Mouse (Mus musculus) Patski (cell line): ENCODE results near the gene Tigd3. TPM values are rescaled to one million over a fixed set of nuclear protein-coding genes. Genes with fewer than 3 reads are reported as not detected.
"Not testable (repeated sequence)": the region's sequence is repeated elsewhere in the genome, so short reads cannot be mapped to it uniquely, and the experiment has no call there.

Experiments
- ATAC-seq: fragments of 100-300 bp; one replicate; pipeline ENCODE4 v1.8.0; 2021
- CTCF ChIA-PET: fragments of 350-600 bp; sonication (Branson Sonifier 250); formaldehyde crosslinking; loops from one replicate; lab custom pipeline; 2022; ENCODE audit warnings: inconsistent platforms; lab: Charles Lee
- POLR2A ChIA-PET: fragments of 350-600 bp; sonication (Branson Sonifier 250); formaldehyde crosslinking; loops from one replicate; lab custom pipeline; 2022; ENCODE audit warnings: antibody characterized with exemption, inconsistent platforms; lab: Charles Lee
- DNase-seq: peaks from one replicate; pipeline ENCODE4 v3.0.0-alpha.2; 2011; ENCODE audit warnings: low read depth, low spot score
- H3K27me3 ChIP-seq: fragments of 371-371 bp; one replicate; pipeline ENCODE4 v1.5.1; 2021
- CTCF ChIP-seq: fragments of 100-300 bp; IDR thresholded peaks from one replicate; pipeline ENCODE4 v1.5.1; 2021
- in situ Hi-C: fragments of 300-500 bp; cut with MboI; formaldehyde crosslinking; loops from 3 replicates; pipeline ENCODE4 v1.11.1; 2018; ENCODE audit warnings: low pct_unique_long_range_greater_than_20kb, mixed read lengths
- polyA plus RNA-seq: library from polyadenylated mRNA; unstranded; gene quantifications from one replicate; pipeline ENCODE4 v1.2.3, GENCODE M21; 2021

Gene Tigd3
- polyA plus RNA-seq, 1 experiment from 2014 or later = 1.2 TPM

GRCm38 (mm10) chr19:5893282-5894001 lies 507 bp downstream of the Tigd3 start:
- TF ChIP-seq CTCF = no peak
- H3K27me3 ChIP-seq = no peaks in the 10 kb centered on the region
- ATAC-seq (no peak), DNase-seq (no peak)
- in situ Hi-C loops = no loop called here
- POLR2A ChIA-PET = interaction anchor here (0.8 to 1.3 kb wide), 3 partner anchors 9 to 19 kb away, joined by 3 to 5 read pairs (median 4); partner anchors contain the start of gene Dpf2
- CTCF ChIA-PET = interaction anchor here (0.7 to 0.8 kb wide), 2 partner anchors 106 kb away, joined by 3 to 4 read pairs; no protein-coding TSS in a partner anchor

- CTCF ChIA-PET = interaction anchor here (1.6 kb wide), 1 partner anchor 106 kb away, joined by 7 read pairs; no protein-coding TSS in a partner anchor
- in situ Hi-C loops = no loop called here
Measured at GRCm38 (mm10) chr19:5892735-5893134, 1.2 kb downstream of the Tigd3 start.

GRCm38 (mm10) chr19:5892262-5892661 lies 1.7 kb downstream of the Tigd3 start:
- no peaks in the 10 kb centered on the region for H3K27me3 ChIP-seq
- in situ Hi-C loops = no loop called here
- ChIA-PET POLR2A (interaction anchor here (1.3 kb wide), 1 partner anchor 11 kb away, joined by 4 read pairs; no protein-coding TSS in a partner anchor), CTCF (interaction anchor here (1.6 kb wide), 1 partner anchor 105 kb away, joined by 7 read pairs; no protein-coding TSS in a partner anchor)
- DNase-seq = no peak
- TF ChIP-seq CTCF = no peak
- no peak for ATAC-seq

More at GRCm38 (mm10) chr19:5892735-5893134, 1.2 kb downstream of the Tigd3 start:
- POLR2A ChIA-PET = interaction anchor here (1.3 kb wide), 1 partner anchor 10 kb away, joined by 4 read pairs; no protein-coding TSS in a partner anchor
- no peaks in the 10 kb centered on the region for H3K27me3 ChIP-seq
- ATAC-seq (no peak), DNase-seq (no peak)
- no peak for TF ChIP-seq CTCF

GRCm38 (mm10) chr19:5891521-5892258 lies 2.3 kb downstream of the Tigd3 start:
- ChIA-PET POLR2A (no interaction called here), CTCF (interaction anchor here (1.0 to 1.6 kb wide), 2 partner anchors 9 to 105 kb away, joined by 3 to 7 read pairs; no protein-coding TSS in a partner anchor)
- TF ChIP-seq CTCF = no peak
- in situ Hi-C loops = no loop called here
- no peaks in the 10 kb centered on the region for H3K27me3 ChIP-seq
- DNase-seq (no peak), ATAC-seq (no peak)

GRCm38 (mm10) chr19:5889211-5889610 lies 4.7 kb downstream of the Tigd3 start:
- in situ Hi-C loops = loop anchor here (5.0 kb wide), 1 partner anchor 177 kb away; no protein-coding TSS in a partner anchor
- ChIA-PET CTCF (interaction anchor here (1.3 to 2.1 kb wide), 3 partner anchors 96 to 177 kb away, joined by 3 to 13 read pairs (median 5); no protein-coding TSS in a partner anchor), POLR2A (no interaction called here)
- ATAC-seq (no peak), DNase-seq (no peak)
- no peak for TF ChIP-seq CTCF
- H3K27me3 ChIP-seq = no peaks in the 10 kb centered on the region

GRCm38 (mm10) chr19:5887234-5887815 lies 6.6 kb downstream of the Tigd3 start:
- in situ Hi-C loops = loop anchor here (5.0 kb wide), 1 partner anchor 175 kb away; no protein-coding TSS in a partner anchor
- CTCF ChIA-PET = interaction anchor here (1.0 to 5.5 kb wide), 3 partner anchors 13 to 100 kb away, joined by 3 to 58 read pairs (median 3); no protein-coding TSS in a partner anchor
- no peak for TF ChIP-seq CTCF
- ATAC-seq (no peak), DNase-seq (no peak)
- POLR2A ChIA-PET = interaction anchor here (0.7 kb wide), 1 partner anchor 163 kb away, joined by 4 read pairs; no protein-coding TSS in a partner anchor
- no peaks in the 10 kb centered on the region for H3K27me3 ChIP-seq

GRCm38 (mm10) chr19:5885838-5886237 lies 8.1 kb downstream of the Tigd3 start:
- ATAC-seq = no peak
- POLR2A ChIA-PET = interaction anchor here (0.6 to 1.1 kb wide), 6 partner anchors 11 to 98 kb away, joined by 3 to 4 read pairs (median 3); partner anchors contain the start of gene Frmd8

GRCm38 (mm10) chr19:5883935-5884334 lies 10.0 kb downstream of the Tigd3 start:
- CTCF ChIA-PET = interaction anchor here (5.5 kb wide), 1 partner anchor 96 kb away, joined by 58 read pairs; no protein-coding TSS in a partner anchor
- ATAC-seq = no peak
- DNase-seq = no peak
- TF ChIP-seq CTCF = no peak
- POLR2A ChIA-PET = interaction anchor here (0.6 kb wide), 1 partner anchor 57 kb away, joined by 9 read pairs; no protein-coding TSS in a partner anchor
- in situ Hi-C loops = no loop called here
- H3K27me3 ChIP-seq = no peaks in the 10 kb centered on the region

More at GRCm38 (mm10) chr19:5885838-5886237, 8.1 kb downstream of the Tigd3 start:
- DNase-seq = no peak
- no peaks in the 10 kb centered on the region for H3K27me3 ChIP-seq
- in situ Hi-C loops = loop anchor here (5.0 kb wide), 1 partner anchor 174 kb away; no protein-coding TSS in a partner anchor
- CTCF ChIA-PET = interaction anchor here (1.0 to 5.5 kb wide), 7 partner anchors 23 to 98 kb away, joined by 3 to 58 read pairs (median 3); no protein-coding TSS in a partner anchor
- peak; percentile 71 for TF ChIP-seq CTCF

GRCm38 (mm10) chr19:5882079-5882478 lies 11.9 kb downstream of the Tigd3 start:
- ChIA-PET CTCF (interaction anchor here (0.7 to 8.7 kb wide), 4 partner anchors 9 to 95 kb away, joined by 3 to 74 read pairs (median 30); no protein-coding TSS in a partner anchor), POLR2A (interaction anchor here (1.0 to 1.5 kb wide), 2 partner anchors 38 to 88 kb away, joined by 3 read pairs; no protein-coding TSS in a partner anchor)
- H3K27me3 ChIP-seq, in situ Hi-C loops, DNase-seq, ATAC-seq: not testable (repeated sequence)
